Mouse (Mus musculus) kidney, adult 2 months (tissue): ENCODE measurements around the gene Osbpl3.

Experiments used
- CTCF ChIP-seq: fragments of 200-500 bp; conservative IDR thresholded peaks from 2 replicates; pipeline ENCODE4 v1.5.1; 2011; ENCODE audit warnings: low read depth, mild to moderate bottlenecking, control low read depth, low read length, moderate library complexity, mixed read lengths; ENCODE audit not compliant: insufficient read depth, insufficient read length
- POLR2A ChIP-seq: fragments of 200-500 bp; IDR thresholded peaks from one replicate; pipeline ENCODE4 v1.6.1; 2011; ENCODE audit warnings: low read depth, low read length, control low read depth

GRCm38 (mm10) chr6:50367836-50368235 lies 88.2 kb downstream of the Osbpl3 start:
- TF ChIP-seq CTCF = no peak
- TF ChIP-seq POLR2A = no peak
